Mouse (Mus musculus) stomach, postnatal 0 days (tissue): ENCODE measurements around the gene Rho.

Experiments
- CTCF ChIP-seq: IDR thresholded peaks from 2 replicates; pipeline ENCODE4 v1.5.1; 2016; ENCODE audit warnings: antibody characterized with exemption, low read depth, mild to moderate bottlenecking, moderate library complexity
- EP300 ChIP-seq: optimal IDR thresholded peaks from 2 replicates; pipeline ENCODE3; 2016; ENCODE audit warnings: antibody characterized with exemption

DNA sequence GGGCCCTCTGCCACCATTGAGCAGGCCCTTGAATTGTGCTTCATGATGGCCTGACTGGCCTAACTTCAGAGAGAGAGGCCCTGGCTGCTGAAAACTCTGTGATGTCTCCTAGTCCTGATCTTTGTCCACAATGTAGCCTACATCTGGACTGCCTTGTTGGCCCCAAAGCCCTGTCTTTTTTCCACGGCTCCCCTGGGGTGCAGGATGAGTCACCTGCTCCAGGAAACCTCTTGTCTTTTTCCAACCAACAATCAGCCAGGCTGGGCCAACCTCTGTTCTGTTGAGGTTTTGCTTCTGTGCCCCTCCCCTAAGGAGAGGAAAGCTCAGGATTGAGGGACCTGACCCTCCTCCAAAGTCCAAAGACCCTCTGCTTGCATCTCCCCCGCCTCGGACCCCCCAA is 30.2 kb downstream of the Rho start:
- TF ChIP-seq EP300 (no peak), CTCF (no peak)
